Mouse (Mus musculus) hindbrain, postnatal 0 days (tissue): ENCODE measurements around the gene Slc31a1. TPM values are rescaled to one million over a fixed set of nuclear protein-coding genes. Genes with fewer than 3 reads are reported as not detected.

Experiments used
- ATAC-seq: fragments of 200-750 bp; cut with Nextera tagmentation; 2 replicates; pipeline ENCODE4 v1.8.0; 2017; ENCODE audit warnings: mild to moderate bottlenecking, moderate TSS enrichment, moderate library complexity
- DNase-seq: peaks from one replicate; pipeline ENCODE4 v3.0.0-alpha.2; 2015; ENCODE audit warnings: low spot score
- H3K27ac ChIP-seq: fragments of 300-500 bp; sonication (generic); 2 replicates; pipeline ENCODE4 v1.5.1; 2014; ENCODE audit warnings: mild to moderate bottlenecking
- H3K27me3 ChIP-seq: fragments of 300-500 bp; sonication (generic); 2 replicates; pipeline ENCODE4 v1.6.1; 2014; ENCODE audit warnings: low read length, mixed read lengths; ENCODE audit not compliant: insufficient read depth
- H3K36me3 ChIP-seq: fragments of 300-500 bp; sonication (generic); 2 replicates; pipeline ENCODE4 v1.6.1; 2014; ENCODE audit warnings: low read length, mixed read lengths; ENCODE audit not compliant: insufficient read depth
- H3K4me1 ChIP-seq: fragments of 300-500 bp; sonication (generic); 2 replicates; pipeline ENCODE4 v1.6.1; 2014; ENCODE audit warnings: antibody characterized with exemption, low read length, mixed read lengths; ENCODE audit not compliant: insufficient read depth
- H3K4me2 ChIP-seq: fragments of 300-500 bp; sonication (generic); 2 replicates; pipeline ENCODE4 v1.6.1; 2014; ENCODE audit warnings: low read depth, mild to moderate bottlenecking, low read length, moderate library complexity, mixed read lengths
- H3K4me3 ChIP-seq: fragments of 300-500 bp; sonication (generic); 2 replicates; pipeline ENCODE4 v1.5.1; 2014; ENCODE audit warnings: low read length
- H3K9ac ChIP-seq: fragments of 300-500 bp; sonication (generic); replicated peaks from 2 replicates; pipeline ENCODE4 v1.6.1; 2014; ENCODE audit warnings: mild to moderate bottlenecking, low read length, moderate library complexity, mixed read lengths
- H3K9me3 ChIP-seq: fragments of 300-500 bp; sonication (generic); 2 replicates; pipeline ENCODE4 v1.6.1; 2016; ENCODE audit warnings: low read length, mixed read lengths
- CTCF ChIP-seq: IDR thresholded peaks from 2 replicates; pipeline ENCODE4 v1.5.1; 2016; ENCODE audit warnings: antibody characterized with exemption, control low read depth, low read depth
- WGBS: fragments of 180-500 bp; shearing (Covaris S2); extraction: QIAGEN DNeasy Blood & Tissue Kit; methylation state at CpG from one replicate; pipeline ENCODE4 v1.1.7; 2014; 5-methylcytosine and 5-hydroxymethylcytosine counted together
- polyA plus RNA-seq: library from polyadenylated mRNA; unstranded; fragments of >200 nt; fragmentation: Nextera tagmentation; extraction: Ambion mirVana; gene quantifications from 2 replicates; pipeline ENCODE4 v1.2.1, GENCODE M21; 2015
- total RNA-seq: library from RNA; depleted of rRNA; stranded (reverse); fragments of >200 nt; gene quantifications from 2 replicates; pipeline ENCODE4 v1.2.3, GENCODE M21; 2014

The Slc31a1 gene
- total and polyA plus RNA-seq, 2 experiments from 2014 or later: 20.8 to 46.3 TPM

DNA sequence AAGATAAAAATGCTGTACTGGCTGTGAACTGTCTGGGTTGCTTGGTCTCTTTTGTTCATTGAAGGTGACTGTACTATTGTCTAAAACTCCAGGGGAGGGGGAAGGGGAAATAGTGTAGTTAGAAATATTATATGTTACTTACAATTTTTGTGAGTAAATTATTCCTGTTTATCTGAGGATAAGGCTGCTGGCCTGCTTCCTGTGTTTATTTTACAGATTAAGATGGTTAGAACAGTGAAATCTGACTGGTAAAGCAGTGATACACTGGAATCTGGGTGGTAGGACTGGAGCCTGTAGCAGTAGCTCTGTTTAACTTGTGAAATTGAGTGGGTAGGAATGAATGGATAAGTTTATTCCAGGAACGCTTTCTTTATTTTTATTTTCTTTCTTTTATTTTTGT is 1.5 kb downstream of the Slc31a1 start:
- H3K4me2 ChIP-seq: peak overlapping the region; percentile 71
- no peaks in the 10 kb centered on the region for H3K36me3 ChIP-seq
- ATAC-seq: no peak
- TF ChIP-seq CTCF: no peak
- no peaks in the 10 kb centered on the region for H3K9me3 ChIP-seq
- DNase-seq: no peak
- H3K27me3 ChIP-seq: no peaks in the 10 kb centered on the region
- WGBS: 89% methylated on average over 1 of the region's 1 CpGs
- H3K4me1 ChIP-seq: peaks cover 8% of the 10 kb centered on the region; the same call in 1 of the 2 replicates
- peak overlapping the region; percentile 83 for H3K4me3 ChIP-seq
- peak overlapping the region; percentile 28; the same call in 1 of the 2 replicates for H3K9ac ChIP-seq
- H3K27ac ChIP-seq: no peak overlapping the region

DNA sequence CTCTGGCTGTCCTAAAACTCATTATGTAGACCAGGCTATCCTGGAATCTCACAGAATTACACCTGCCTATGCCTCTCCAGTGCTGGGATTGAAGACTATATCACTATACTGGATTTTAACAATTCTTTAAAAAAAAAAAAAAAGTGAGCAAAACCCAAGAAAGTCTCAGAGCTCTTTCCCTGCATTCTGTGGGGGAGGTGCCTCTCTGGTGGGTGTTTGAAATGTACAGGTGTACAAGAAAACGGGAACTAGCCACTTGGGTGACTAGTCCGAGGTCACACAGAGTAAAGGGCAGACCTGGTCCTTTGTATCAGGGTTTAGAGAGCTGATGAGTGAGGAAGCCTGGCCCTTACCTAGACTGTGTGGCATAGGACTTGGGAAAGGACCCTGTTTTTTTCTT is 1.9 kb downstream of the Slc31a1 start:
- no peak for TF ChIP-seq CTCF
- no peak overlapping the region for H3K27ac ChIP-seq
- no peaks in the 10 kb centered on the region for H3K36me3 ChIP-seq
- H3K27me3 ChIP-seq: no peaks in the 10 kb centered on the region
- no peak overlapping the region for H3K4me3 ChIP-seq
- no peaks in the 10 kb centered on the region for H3K9me3 ChIP-seq
- DNase-seq (no peak), ATAC-seq (no peak)
- H3K4me2 ChIP-seq: peak overlapping the region; percentile 71; the same call in 1 of the 2 replicates
- WGBS: 89% methylated on average over 2 of the region's 2 CpGs
- H3K4me1 ChIP-seq: peaks cover 8% of the 10 kb centered on the region; the same call in 1 of the 2 replicates
- H3K9ac ChIP-seq: no peak overlapping the region

DNA sequence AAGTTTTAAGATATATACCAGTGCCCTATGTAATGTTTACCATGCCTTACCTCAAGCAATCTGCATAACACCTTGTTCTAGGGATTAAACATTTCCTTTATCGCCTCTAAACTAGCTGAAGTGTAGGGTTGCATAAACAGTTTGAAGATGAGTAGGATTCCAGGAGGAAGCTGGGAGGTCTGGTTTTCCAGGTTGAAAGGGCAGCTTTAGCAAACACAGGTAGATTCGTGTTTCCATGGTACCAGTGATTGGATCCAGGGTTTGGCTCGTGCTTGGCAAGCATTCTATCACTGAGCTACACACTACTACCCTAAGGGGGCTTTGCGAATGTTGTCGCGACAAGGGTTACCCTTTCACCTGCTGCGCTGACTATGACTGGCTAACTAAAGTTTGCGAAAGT is 3.8 kb downstream of the Slc31a1 start:
- no peak for TF ChIP-seq CTCF

DNA sequence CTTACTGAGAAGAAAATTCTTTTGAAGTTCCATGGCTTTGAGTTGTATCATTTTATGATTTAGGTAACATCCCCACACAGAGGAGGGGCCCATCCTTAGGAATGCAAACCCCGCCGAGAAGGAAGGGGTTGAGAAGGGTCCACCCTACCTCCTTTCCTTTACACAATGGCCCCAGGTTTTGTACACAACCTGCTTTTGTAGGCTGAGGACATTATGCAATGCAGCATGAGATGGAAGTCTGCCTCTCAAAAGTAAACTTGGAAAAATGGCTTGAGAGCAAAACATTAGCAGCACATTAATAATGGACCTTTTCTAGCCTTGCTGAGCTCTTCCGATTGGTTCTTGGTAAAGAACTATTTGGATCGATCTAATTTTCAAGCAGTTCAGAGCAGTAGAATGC is 5.8 kb downstream of the Slc31a1 start:
- H3K4me2 ChIP-seq: no peak overlapping the region
- no peak overlapping the region for H3K4me3 ChIP-seq
- ATAC-seq: no peak
- no peak for TF ChIP-seq CTCF
- H3K9me3 ChIP-seq: no peaks in the 10 kb centered on the region
- H3K27ac ChIP-seq: no peak overlapping the region
- 0 out of 2 replicates have a peak, but pooled peaks cover 3% of the 10 kb centered on the region for H3K4me1 ChIP-seq
- WGBS: 79% methylated on average over 4 of the region's 4 CpGs
- no peak for DNase-seq
- H3K27me3 ChIP-seq: no peaks in the 10 kb centered on the region
- H3K9ac ChIP-seq: no peak overlapping the region
- H3K36me3 ChIP-seq: no peaks in the 10 kb centered on the region

More for the DNA sequence above, 3.8 kb downstream of the Slc31a1 start:
- Histone ChIP-seq H3K27ac (no peak overlapping the region), H3K27me3 (no peaks in the 10 kb centered on the region), H3K9me3 (no peaks in the 10 kb centered on the region), H3K9ac (no peak overlapping the region), H3K4me1 (peaks cover 5% of the 10 kb centered on the region; the same call in 1 of the 2 replicates), H3K4me2 (no peak overlapping the region), H3K4me3 (no peak overlapping the region), H3K36me3 (no peaks in the 10 kb centered on the region)
- ATAC-seq: no peak
- WGBS: 93% methylated on average over 8 of the region's 8 CpGs
- no peak for DNase-seq

DNA sequence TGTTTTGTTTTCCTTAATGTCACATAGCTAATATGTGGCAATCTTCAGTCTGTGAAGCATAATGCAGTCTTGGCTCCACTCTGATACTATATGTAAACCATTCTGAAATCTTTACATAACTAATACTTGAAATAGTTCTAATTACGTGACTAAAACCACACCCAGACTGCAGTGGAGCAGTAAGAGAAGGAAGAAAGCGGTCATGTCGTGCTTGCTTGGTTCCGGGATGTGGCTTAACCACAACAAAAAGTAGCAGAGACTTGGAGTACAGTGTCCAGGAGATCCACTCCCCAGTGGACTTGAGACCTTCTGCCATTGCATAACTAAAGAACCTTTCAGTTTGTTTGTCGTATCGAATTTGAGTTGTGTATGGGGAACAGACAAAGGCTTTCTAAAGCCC is 7.1 kb downstream of the Slc31a1 start:
- no peak for ATAC-seq
- TF ChIP-seq CTCF: no peak
- no peak overlapping the region for H3K4me2 ChIP-seq

DNA sequence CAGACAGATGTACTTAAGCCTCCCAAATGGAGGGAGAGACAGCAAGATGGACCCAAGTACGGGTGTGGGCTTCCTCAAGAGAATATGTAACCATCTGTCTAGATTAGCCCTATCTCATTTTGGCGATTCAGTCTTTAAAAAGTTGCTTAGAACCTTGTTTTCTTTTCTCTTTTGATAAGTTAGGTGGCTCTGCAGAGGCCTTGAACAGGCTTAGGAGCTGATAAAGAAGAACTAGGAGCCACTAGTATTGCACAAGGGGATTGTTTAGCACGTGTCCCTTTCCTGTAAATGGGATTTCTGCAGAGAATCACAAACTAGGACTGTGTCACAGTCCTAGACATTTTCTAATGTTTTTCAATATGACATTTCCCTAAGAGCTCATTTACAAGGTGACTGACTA is 8.6 kb downstream of the Slc31a1 start:
- H3K9ac ChIP-seq: no peak overlapping the region
- no peaks in the 10 kb centered on the region for H3K4me1 ChIP-seq
- no peak for TF ChIP-seq CTCF
- WGBS: 83% methylated on average over 3 of the region's 3 CpGs
- no peaks in the 10 kb centered on the region for H3K27me3 ChIP-seq
- H3K9me3 ChIP-seq: no peaks in the 10 kb centered on the region
- H3K4me2 ChIP-seq: no peak overlapping the region
- no peaks in the 10 kb centered on the region for H3K36me3 ChIP-seq
- DNase-seq: no peak
- H3K27ac ChIP-seq: no peak overlapping the region
- ATAC-seq: no peak
- no peak overlapping the region for H3K4me3 ChIP-seq

More for the DNA sequence above, 7.1 kb downstream of the Slc31a1 start:
- Histone ChIP-seq H3K27me3 (no peaks in the 10 kb centered on the region), H3K27ac (no peak overlapping the region), H3K4me3 (no peak overlapping the region), H3K9ac (no peak overlapping the region), H3K4me1 (no peaks in the 10 kb centered on the region), H3K36me3 (no peaks in the 10 kb centered on the region), H3K9me3 (no peaks in the 10 kb centered on the region)
- DNase-seq: no peak
- 89% methylated on average over 6 of the region's 6 CpGs for WGBS

DNA sequence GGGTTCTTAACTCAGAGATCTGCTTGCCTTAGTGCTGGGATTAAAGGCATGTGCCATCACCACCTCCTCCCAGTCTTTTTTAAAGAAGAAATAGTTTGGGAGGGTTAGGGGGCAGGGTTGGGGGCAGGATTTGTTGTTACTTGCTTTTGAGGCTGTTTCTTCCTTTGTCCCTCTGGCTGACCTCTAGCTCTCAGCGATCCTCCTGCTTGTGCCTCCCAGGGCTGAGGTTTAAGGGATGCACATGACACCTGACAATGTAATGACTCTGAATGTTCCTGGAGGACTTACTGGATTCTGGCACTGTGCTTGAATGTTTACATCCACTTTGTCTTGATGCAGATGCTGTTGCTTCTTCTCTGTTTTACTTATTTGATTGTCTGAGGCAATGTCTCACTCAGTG is 11.9 kb downstream of the Slc31a1 start:
- Histone ChIP-seq H3K36me3 (no peaks in the 10 kb centered on the region), H3K4me2 (no peak overlapping the region), H3K9ac (no peak overlapping the region), H3K4me3 (no peak overlapping the region), H3K27me3 (no peaks in the 10 kb centered on the region), H3K4me1 (no peaks in the 10 kb centered on the region), H3K9me3 (no peaks in the 10 kb centered on the region), H3K27ac (no peak overlapping the region)
- no peak for TF ChIP-seq CTCF
- WGBS: 13% methylated on average over 1 of the region's 1 CpGs
- DNase-seq (no peak), ATAC-seq (no peak)
